Mouse (Mus musculus) telencephalon, adult 2 months (tissue): ENCODE results near the gene Ganab.
"Not testable (repeated sequence)": the region's sequence is repeated elsewhere in the genome, so short reads cannot be mapped to it uniquely, and the experiment has no call there.

Experiments used
- DNase-seq: peaks from one replicate; pipeline ENCODE4 v3.0.0-alpha.2; 2011; ENCODE audit warnings: low read depth, low spot score

Ganab gene

GRCm38 (mm10) chr19:8888511-8889385 lies 9.1 kb upstream of the Ganab start, which contains the start of the genes 1810009A15Rik and Gm49416:
TSS of gene 1810009A15Rik (plus strand) at chr19:8888853.
TSS of gene Gm49416 (plus strand) at chr19:8888926.
- peak; percentile 92 for DNase-seq

- peak; percentile 87 for DNase-seq
Measured at GRCm38 (mm10) chr19:8892829-8893766, 4.8 kb upstream of the Ganab start, which contains the start of gene Ints5. TSS of gene Ints5 (plus strand) at chr19:8893005.

GRCm38 (mm10) chr19:8895397-8895960 lies 2.4 kb upstream of the Ganab start:
- no peak for DNase-seq

- DNase-seq, result not testable (repeated sequence)
Measured at GRCm38 (mm10) chr19:8896231-8896630, 1.6 kb upstream of the Ganab start.

DNA sequence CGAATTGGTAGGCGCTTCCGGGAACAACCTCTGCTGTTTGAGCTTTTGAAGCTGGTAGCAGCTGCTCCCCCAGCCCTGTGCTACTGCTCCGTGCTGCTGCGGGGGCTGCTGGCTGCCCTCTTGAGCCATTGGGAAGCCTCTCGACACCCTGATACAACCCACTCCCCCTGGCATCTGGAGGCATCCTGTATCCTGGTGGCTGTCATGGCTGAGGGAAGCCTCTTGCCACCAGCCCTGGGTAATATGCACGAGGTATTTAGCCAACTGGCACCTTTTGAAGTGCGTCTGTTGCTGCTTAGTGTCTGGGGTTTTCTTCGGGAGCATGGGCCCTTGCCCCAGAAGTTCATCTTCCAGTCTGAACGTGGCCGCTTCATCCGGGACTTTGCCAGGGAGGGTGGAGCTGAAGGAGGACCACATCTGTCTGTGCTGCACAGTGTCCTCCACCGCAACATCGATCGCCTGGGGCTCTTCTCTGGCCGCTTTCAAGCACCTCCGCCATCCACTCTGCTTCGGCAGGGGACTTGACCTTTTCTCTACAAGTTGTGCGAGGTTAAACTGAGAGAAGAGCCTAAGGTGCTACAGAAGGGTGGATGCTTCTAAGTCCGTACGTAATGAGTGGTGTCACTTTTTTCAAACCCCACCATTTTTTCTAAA lies 533 bp upstream of the Ganab start:
- DNase-seq, result not testable (repeated sequence)

DNA sequence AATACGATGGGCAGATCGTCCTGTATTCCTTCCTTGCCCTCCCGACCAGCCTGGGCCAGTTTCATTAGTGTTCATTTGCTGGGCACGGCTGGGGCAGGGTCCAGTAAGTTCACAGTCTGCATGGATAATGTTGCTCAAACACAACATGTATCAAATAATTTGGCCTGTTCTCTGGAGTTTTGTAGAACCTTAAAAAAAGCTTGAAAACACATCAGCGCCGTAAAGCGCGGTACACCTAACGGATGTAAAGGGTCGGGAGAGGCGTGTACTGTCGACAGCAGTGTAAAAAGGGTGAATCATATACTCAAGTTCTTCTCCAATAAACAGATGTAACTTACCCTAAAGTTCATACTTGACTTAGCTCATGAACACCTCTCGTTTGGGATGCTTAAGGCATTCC lies 705 bp downstream of the Ganab start:
- DNase-seq, result no peak

GRCm38 (mm10) chr19:8899079-8899478 lies 1.2 kb downstream of the Ganab start:
- no peak for DNase-seq

DNA sequence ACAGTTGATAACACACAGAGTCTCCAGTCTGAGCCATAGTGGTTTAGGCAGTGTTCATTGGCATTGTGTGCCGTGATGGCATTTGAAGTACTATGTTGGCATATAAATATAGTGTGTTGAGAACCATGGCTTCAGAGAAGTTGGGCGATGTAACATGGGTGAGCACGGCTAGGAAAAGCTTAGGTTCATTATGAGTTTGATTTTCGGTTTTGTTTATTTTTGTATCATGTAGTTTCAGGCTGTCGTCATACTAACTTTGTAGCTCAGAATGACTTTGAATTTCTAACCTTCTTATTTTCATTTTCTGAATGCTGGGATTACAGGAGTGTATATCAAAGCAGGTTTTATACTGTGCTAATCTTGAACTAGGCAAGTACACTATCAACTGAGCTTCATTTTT lies 5.5 kb downstream of the Ganab start:
- DNase-seq, result no peak

GRCm38 (mm10) chr19:8908531-8908930 lies 10.7 kb downstream of the Ganab start:
- no peak for DNase-seq

DNA sequence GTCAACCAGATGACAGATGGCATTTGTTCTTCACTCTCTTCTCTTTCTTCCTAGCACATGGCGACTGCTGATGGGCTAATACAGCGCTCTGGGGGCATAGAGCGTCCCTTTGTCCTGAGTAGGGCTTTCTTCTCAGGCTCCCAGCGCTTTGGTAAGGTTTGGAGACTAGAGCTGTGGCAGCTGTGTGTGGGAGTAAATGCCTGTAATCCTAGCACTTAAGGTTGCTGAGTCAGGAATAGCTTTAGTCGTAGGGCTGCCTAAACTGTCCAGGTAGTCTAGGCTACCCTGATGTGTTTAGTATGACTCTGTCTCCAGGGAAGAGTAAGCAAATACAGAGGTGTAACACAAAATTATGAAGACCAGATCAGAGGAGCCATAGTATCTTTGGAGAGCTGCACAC lies 13.9 kb downstream of the Ganab start:
- no peak for DNase-seq

GRCm38 (mm10) chr19:8914212-8914611 lies 16.3 kb downstream of the Ganab start:
- DNase-seq, result no peak

DNA sequence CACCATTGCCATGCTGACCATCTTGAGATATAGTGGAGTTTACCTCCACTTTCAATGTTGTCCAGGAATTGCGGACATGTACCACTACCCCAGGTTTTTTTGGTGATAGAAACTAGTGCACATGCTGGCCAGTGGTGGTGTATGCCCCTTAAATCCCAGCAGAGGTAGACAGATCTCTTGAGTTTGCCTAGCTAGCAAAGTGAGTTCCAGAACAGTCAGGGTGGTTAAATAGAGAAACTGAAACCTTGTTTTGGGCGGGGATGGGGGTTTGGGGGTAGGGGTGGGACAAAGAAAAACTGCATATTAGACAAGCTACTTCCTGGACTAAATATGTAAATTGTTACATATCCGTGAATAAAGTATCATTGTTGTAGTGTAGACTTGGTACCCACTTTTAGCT lies 21.1 kb downstream of the Ganab start:
- DNase-seq, result no peak

- DNase-seq, result no peak
Measured at GRCm38 (mm10) chr19:8919684-8920072, 21.8 kb downstream of the Ganab start.

- peak; percentile 88 for DNase-seq
Measured at GRCm38 (mm10) chr19:8920073-8920736, 22.3 kb downstream of the Ganab start, which contains the start of gene B3gat3. TSS of gene B3gat3 (plus strand) at chr19:8920374.

- DNase-seq, result no peak
Measured at GRCm38 (mm10) chr19:8920836-8921291, 23.0 kb downstream of the Ganab start.

GRCm38 (mm10) chr19:8921741-8922140 lies 23.9 kb downstream of the Ganab start:
- no peak for DNase-seq

DNA sequence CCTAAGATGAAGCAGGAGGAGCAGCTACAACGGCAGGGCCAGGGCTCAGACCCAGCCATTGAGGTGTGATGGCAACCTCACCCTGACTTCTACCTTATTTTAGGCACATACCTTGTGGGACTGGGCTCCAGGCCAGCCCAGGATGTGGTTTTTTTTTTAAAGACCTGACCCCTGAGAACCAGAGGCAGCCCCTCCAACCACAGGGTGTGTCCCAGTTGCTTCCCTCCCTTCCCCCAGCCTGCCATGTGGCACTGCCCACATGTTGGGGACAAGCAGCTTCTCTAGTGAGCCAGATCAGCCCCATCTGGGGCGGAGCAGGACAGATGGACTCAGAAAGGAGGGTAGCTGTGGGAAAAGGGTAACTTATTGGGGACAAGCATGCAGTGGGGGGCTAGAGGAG lies 28.9 kb downstream of the Ganab start:
- no peak for DNase-seq

DNA sequence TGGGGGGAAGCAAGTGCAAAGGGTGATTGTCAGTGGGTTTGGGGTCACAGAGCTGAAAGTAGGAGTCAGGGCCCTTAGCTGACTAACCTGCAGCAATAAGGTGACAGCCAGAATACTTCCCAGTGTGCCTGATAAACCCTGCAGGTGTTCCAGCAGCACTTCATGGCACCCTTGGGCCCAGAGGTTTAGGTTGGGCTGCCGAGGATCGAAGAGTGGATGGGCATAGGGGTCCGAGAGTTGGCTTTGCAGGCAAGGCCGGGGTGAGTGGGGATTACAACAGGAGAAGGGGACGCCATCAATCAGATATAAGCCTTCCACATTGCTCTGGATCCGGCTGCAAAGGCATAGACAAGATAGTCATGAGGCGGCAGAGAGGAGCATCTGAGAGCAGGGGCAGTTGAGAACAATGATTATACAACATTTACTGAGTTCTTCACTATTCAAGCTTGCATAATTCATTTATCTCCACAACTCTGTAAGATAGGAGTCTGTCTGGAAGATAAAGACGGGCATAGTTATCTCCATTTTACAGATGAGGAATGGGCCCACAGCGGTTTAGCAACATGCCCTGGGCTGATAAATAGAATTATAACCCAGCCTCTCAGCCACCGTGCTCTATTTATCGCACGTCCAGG lies 30.1 kb downstream of the Ganab start:
- no peak for DNase-seq

DNA sequence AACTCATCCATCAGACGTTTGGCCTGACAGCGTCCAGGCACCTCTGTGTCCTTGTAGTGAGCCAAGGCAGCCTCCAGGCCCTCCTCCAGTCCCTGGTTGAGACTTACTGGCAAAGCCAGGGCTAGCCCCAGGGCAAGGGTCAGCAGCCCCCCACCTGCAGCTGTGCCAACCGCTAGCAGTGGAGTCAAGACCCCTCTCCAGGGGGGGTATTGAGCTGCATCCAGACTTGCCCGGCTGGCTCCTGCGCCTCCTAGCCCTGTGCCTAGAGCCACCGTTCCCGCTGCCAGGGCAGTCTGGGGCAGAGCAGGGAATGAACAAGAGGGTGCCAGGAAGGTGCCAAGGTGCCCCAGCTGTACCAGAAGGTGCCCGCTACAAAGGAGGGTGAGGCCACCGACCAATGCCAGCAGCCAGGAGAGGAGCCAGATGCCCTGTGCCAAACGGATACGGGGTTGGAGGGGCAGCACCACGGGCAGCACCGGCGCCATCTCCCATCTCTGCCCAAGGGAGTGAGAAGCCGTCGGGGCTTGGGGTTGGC lies 30.9 kb downstream of the Ganab start:
- no peak for DNase-seq
